Mouse (Mus musculus) cerebellum, postnatal 25 days (tissue): ENCODE measurements at regions not wholly inside any gene's neighbourhood (a gene's known extent, or its start where the extent isn't known, plus 50 kb on each side); places are given as distances from the start of the nearest gene placed in this dataset.
A peak's percentile ranks its signal among the peaks of the same experiment; 100 is the strongest.

Source experiments
- DNase-seq, 2 experiments: peaks; one replicate each; pipeline ENCODE4 v3.0.0; 2021; ENCODE audit warnings: mixed read lengths in 2 of 2

GRCm38 (mm10) chr12:39073289-39074022 lies 294.3 kb downstream of the Etv1 start:
- peak; percentile 67 to 80 for DNase-seq

GRCm38 (mm10) chr12:39086285-39086684 lies 307.1 kb downstream of the Etv1 start:
- DNase-seq, result peak; percentile 15 to 34

DNA sequence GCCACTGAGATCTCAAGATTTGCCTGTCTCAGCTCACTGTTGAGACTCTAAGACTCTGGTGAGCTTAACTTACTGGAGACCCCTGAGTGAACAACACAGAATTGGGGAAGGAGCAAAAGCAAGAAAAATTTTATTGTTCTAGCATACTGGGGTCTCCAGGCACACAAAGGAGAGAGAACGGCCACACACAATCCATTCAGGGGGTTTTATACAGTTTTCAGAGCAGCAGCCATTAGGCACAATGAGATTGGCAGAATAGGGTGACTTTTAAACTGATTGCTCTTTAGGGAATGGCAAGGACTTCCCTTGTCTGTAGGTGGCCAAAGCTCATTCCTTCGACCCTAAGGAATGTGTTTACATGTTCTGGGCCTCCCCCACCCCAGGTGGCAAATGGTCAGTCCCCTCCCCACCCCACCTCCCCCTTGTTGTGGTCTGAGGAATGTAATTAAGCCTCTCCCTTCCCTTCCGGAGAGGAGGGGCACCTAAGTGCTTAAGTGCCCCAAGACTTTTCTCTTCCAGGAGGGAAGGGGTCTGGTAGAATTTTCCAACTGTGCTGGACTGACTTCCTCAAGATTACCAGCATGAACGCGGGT lies 315.6 kb downstream of the Etv1 start:
- no peak for DNase-seq

DNA sequence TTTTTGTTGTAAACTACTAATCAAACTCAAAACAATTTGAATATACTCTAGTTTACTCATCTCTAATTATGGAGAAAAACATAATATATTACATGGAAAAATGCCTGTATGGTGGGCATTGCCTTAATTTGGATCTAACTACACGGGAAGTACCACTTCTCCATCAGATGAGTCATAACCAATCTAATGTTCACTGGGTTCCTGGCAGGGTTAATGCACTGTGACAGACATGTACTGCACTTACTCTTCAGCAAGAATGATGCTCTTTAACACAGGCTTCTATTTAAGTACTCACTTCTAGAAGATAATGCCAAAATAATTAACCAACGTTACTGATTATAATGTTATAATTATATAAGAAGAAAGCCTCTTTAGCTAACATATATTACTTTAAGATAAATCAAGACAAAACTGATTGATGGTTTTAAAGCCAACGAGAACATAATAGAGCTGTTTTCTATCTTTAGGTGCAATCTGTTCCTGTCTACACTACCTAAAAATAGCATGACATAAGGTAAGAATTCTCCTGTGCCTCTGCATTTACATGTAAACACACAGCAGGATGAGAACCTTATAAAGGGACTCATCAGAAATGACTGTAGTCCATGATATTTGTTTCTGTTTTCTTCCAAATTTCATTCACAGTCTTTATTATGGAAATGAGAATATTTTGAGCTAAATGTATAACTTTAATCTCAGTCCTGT lies 344.4 kb downstream of the Etv1 start:
- peak in 1 of 2 experiments; percentile 23 for DNase-seq

DNA sequence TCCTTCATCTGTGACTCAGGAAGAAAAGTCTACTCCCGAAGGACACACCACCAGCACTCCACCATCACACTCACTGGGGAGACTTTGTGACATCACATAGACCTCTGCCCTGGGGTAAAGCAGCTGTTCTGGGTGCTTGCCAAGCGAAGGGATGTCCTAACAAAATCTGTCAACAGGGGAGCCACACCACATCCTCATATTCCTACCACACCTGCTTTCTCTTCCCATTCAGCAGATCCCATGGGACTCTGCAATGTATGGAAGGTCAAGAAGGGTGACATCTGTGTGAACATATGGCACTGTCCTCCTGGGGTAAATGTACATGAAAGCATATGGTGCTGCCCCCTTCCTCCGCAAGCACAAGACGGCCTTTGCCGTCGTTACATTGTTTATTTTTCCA lies 375.5 kb downstream of the Etv1 start:
- peak in 1 of 2 experiments; percentile 24 for DNase-seq

DNA sequence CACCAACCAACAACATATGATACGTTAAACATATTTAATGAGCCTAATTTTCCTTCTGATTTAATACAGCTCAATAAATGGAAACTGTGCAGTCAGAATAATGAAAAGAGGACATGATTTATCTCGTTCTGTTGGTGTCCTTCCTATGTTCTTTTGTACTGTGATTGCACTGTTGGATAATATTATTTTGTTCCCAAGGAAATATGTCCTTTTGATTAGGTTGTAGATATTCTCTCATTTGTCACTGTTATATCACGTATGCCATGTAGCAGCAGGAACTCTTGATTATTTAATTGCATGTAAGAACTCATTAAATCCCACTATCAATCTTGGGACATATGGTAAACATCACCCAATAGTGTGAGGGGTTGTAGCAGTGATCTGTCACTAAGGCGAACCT lies 397.8 kb downstream of the Etv1 start:
- DNase-seq, result no peak

DNA sequence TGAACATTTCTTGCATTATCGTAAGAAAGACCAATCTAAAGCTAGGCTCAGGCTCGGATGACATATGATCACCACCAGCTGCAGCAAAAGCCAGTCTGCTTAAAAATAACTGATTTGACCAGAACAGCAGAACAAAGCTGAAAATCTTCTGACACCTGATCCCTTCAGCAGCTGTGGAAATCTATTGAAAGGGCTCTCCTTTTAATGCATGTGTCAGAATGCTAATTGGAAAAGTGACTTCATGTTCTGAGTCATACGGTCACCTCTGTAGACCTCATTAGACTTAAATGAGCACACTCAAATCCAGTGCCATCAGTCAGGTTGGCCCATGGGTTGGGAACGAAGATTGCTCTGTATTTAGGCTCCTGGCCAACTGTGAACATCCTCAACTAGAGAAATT lies 444.9 kb downstream of the Etv1 start:
- DNase-seq, result no peak

GRCm38 (mm10) chr12:39256605-39257004 lies 477.4 kb downstream of the Etv1 start:
- no peak for DNase-seq

GRCm38 (mm10) chr12:39257571-39257970 lies 478.4 kb downstream of the Etv1 start:
- DNase-seq, result peak in 1 of 2 experiments; percentile 17

- peak; percentile 39 to 64 for DNase-seq
These were observed 510.5 kb downstream of the Etv1 start for GRCm38 (mm10) chr12:39289676-39290075.

DNA sequence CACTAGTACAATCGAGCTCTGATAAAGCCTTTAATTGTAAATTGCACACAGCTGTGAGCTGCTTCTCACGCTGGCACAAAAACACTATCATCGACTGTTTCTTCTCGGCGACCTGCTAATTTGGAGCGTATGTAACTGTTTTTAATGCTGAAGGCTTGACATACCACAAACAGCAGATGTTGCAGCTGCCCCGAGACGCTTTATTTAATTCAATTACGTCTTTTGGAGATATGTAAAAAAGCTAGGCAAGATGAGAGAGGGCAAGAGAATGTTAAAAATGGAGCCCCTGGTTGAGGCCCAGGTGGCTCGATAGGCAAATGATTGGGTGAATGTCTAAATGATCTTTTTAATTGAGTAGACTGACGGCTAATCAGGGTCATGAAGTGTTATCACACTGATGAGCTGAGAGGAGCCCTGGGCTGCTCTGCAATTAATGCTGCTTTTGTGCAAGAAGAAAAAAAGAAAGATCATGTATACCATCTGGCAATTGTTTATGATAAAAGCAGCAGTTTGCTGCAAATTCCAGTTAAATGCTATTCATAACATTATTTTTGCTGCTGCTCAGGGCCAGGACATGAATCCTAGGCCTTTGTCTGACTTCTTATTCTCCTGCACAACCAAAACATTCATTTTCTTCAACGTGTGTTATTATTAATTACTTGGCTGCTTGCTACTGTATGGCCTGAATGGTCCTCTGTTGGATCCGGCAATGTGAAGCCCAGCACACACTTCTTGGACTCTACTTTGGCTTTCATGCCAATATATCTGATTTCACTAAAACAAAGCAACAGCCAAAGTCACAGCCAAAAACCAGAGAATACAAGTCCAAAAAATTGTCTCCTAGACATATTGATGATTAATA lies 522.4 kb downstream of the Etv1 start:
- no peak for DNase-seq

GRCm38 (mm10) chr12:39302213-39302591 lies 523.0 kb downstream of the Etv1 start:
- DNase-seq, result no peak

DNA sequence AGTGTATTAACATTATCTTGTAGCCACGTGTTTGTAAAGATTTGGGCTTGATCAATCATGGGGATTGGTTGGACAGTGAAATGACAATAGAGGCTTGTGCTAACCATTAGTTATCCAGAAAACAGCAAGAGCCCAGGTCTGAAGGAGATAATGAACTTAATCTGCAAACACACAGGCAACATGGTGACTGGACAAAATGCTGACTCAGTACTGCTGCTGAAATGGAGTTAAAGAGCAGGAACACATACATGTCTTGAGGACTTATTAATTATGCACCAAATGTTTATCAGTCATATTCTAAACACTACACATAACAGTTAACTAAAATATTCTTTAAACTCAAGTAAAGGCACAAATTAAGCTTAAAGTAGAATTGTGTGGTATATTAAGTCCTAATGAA lies 528.6 kb downstream of the Etv1 start:
- DNase-seq, result no peak

DNA sequence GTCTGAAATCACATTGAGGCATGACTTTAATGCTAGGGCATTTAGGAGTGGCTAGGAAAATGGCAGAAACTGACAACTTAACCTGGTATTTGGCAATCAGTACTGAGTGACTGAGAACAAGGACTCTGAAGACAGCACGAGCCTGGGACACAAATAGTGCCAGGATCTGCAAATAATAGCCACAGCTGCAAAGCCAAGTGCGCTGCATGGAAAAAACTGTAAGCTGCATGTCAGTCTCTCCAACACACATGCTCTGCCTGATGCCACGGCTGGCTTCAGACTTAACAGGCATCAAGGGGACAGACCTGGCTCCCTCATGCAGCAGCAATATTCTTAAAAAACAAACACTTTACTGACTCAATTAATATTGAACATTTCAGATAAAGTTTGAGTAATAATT lies 530.7 kb downstream of the Etv1 start:
- DNase-seq, result no peak

GRCm38 (mm10) chr12:39317229-39317628 lies 538.0 kb downstream of the Etv1 start:
- peak; percentile 98 for DNase-seq

GRCm38 (mm10) chr12:39321453-39321852 lies 542.3 kb downstream of the Etv1 start:
- DNase-seq, result peak in 1 of 2 experiments; percentile 39

GRCm38 (mm10) chr12:39326157-39326556 lies 547.0 kb downstream of the Etv1 start:
- peak; percentile 94 to 95 for DNase-seq

GRCm38 (mm10) chr12:39326668-39327299 lies 547.6 kb downstream of the Etv1 start:
- peak; percentile 55 to 70 for DNase-seq

DNA sequence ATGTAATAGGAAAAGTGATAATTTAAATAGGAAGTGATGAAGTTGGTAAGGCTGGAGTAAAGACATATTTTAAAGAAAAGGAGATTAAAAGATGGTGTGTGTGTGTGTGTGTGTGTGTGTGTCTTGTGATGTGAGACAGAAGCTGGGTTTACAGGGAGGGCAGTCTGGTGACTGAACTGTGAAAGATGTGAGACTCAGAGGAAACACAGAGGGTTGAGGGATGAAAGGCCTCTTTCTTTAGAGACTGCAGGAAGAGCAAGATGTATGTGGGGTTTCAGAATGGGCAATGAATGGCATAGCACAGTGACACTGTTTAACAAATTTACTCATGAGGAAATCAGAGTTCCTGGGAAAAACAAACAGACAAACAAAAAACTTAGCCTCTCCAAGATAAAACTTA lies 549.2 kb downstream of the Etv1 start:
- DNase-seq, result no peak

DNA sequence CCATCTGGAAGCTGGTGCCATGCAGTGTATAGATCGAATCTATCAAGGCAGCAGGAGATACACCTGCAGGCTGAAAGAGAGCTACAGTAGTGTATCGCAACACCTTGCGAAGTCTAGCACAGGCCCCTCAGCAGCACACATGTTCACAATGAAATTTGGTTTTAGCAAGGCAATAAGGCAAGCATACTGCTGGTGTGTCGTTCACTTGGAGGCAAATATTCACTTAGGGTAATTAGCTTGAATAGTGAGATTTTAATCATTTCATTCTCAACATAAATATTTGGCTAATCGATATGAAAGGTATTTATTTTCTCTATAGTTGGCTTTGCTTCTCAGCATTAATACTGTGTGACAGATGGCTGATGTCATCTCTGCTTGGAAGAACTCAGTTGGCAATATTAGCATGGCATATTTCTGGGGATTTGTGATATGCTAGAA lies 559.9 kb downstream of the Etv1 start:
- peak; percentile 53 to 70 for DNase-seq

DNA sequence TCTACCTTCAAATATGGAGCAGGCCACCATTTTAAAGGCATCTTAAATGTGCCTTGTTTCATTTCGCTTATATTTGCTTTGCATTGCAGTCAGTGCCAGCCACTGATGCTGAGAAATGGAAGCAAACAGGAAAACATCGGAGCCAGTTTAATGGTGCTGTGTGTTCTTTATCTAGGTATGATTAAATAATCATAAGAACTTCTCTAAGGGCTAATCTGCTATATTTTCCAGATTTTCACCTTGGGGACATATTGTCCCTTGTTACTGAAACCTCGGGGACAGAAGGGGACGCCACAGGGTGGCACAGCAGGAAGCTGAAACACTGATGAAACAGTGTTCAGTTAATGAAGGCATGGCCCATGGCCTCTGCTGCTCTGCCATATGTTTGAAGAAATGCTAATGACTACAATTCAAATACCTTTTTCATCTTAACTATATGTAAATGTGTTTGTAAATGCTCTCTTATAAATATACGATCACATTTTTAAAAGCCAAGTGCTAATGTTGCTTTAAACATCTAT lies 562.6 kb downstream of the Etv1 start:
- DNase-seq, result peak; percentile 98 to 99

GRCm38 (mm10) chr12:39342327-39342726 lies 563.1 kb downstream of the Etv1 start:
- peak; percentile 74 to 80 for DNase-seq
